Comparison of ENCODE assay signal across 8 mouse cellular contexts in genomic region chr14:87215099-87215498, GRCm38 (mm10).
DNase-seq lines count a peak whose midpoint lies in the region; ATAC-seq and TF ChIP-seq lines count a peak whose summit lies in the region.

No protein-coding gene starts in this region.

- no peak for TF ChIP-seq POLR2A in bone marrow macrophage, adult 2 months (IDR thresholded peaks at IDR 0.05; ENCODE audit: borderline replicate concordance, low read depth, low read length)

- H3K27me3 ChIP-seq in forebrain, embryonic 12.5 days = no peaks in the 10 kb centered on the region
- H3K27me3 ChIP-seq in hindbrain, postnatal 0 days (ENCODE audit: insufficient read depth, low read length) = no peaks in the 10 kb centered on the region

- TF ChIP-seq CTCF in bone marrow macrophage, adult 2 months (IDR thresholded peaks at IDR 0.05; ENCODE audit: low read depth, low read length) = peak; percentile 80
- peak; percentile 75 for TF ChIP-seq CTCF in hindbrain, postnatal 0 days (IDR thresholded peaks at IDR 0.05; ENCODE audit: low read depth)

- WGBS in forebrain, embryonic 12.5 days = 33% methylated on average over 2 of the region's 2 CpGs
- 29% methylated on average over 2 of the region's 2 CpGs for whole genome bisulfite sequencing in hindbrain, postnatal 0 days

- H3K4me2 ChIP-seq in forebrain, embryonic 12.5 days = no peak overlapping the region
- H3K4me2 ChIP-seq in hindbrain, postnatal 0 days (ENCODE audit: low read depth, low read length) = no peak overlapping the region

- intact Hi-C loops in gastrocnemius, postnatal 36 days (cut with DNase I) = no loop called here

- DNase-seq in gastrocnemius, postnatal 10 days = peak; percentile 31
- no peak for DNase-seq in gastrocnemius, postnatal 36 days
- peak; percentile 89 for DNase-seq in hindbrain, postnatal 0 days (ENCODE audit: low spot score)
- DNase-seq in layer of hippocampus, postnatal 36 days = peak; percentile 58 to 74
- peak; percentile 78 for DNase-seq in lung, postnatal 36 days
- DNase-seq in right cerebral cortex, postnatal 10 days (ENCODE audit: low spot score in 2 of 2) = peak; percentile 88 to 89

- H3K4me1 ChIP-seq in bone marrow macrophage, adult 2 months (ENCODE audit: control insufficient read depth, insufficient read depth, low read length) = no peaks in the 10 kb centered on the region
- H3K4me1 ChIP-seq in forebrain, embryonic 12.5 days = no peaks in the 10 kb centered on the region
- no peaks in the 10 kb centered on the region for H3K4me1 ChIP-seq in hindbrain, postnatal 0 days (ENCODE audit: insufficient read depth, low read length)

- no peaks in the 10 kb centered on the region for H3K36me3 ChIP-seq in forebrain, embryonic 12.5 days (replicated peaks)
- H3K36me3 ChIP-seq in hindbrain, postnatal 0 days (ENCODE audit: insufficient read depth, low read length) = no peaks in the 10 kb centered on the region

- peak; percentile 89 for ATAC-seq in forebrain, embryonic 12.5 days (ENCODE audit: low FRiP score)
- ATAC-seq in hindbrain, postnatal 0 days = peak; percentile 64; the same call in 1 of the 2 replicates

- no peak overlapping the region for H3K27ac ChIP-seq in bone marrow macrophage, adult 2 months (ENCODE audit: insufficient read depth, low read depth, low read length)
- H3K27ac ChIP-seq in forebrain, embryonic 12.5 days = no peak overlapping the region
- H3K27ac ChIP-seq in hindbrain, postnatal 0 days = no peak overlapping the region

- no peak overlapping the region for H3K4me3 ChIP-seq in bone marrow macrophage, adult 2 months (ENCODE audit: insufficient read depth, low read length)
- no peak overlapping the region for H3K4me3 ChIP-seq in forebrain, embryonic 12.5 days (replicated peaks)
- no peak overlapping the region for H3K4me3 ChIP-seq in hindbrain, postnatal 0 days (ENCODE audit: low read length)

- H3K9ac ChIP-seq in forebrain, embryonic 12.5 days = no peak overlapping the region
- no peak overlapping the region for H3K9ac ChIP-seq in hindbrain, postnatal 0 days (replicated peaks; ENCODE audit: low read length)

- H3K9me3 ChIP-seq in forebrain, embryonic 12.5 days = no peaks in the 10 kb centered on the region
- H3K9me3 ChIP-seq in hindbrain, postnatal 0 days (ENCODE audit: low read length) = no peaks in the 10 kb centered on the region

Comparison
In these comparisons a context has a peak if more than half of its experiments do, and no peak if none do; other contexts are left out.
1. DNase-seq: peak in gastrocnemius, postnatal 10 days (single experiment), hindbrain, postnatal 0 days (single experiment), layer of hippocampus, postnatal 36 days (2 of 2), lung, postnatal 36 days (single experiment) and right cerebral cortex, postnatal 10 days (2 of 2); none in gastrocnemius, postnatal 36 days (0 of 2).